In the genomic region with DNA sequence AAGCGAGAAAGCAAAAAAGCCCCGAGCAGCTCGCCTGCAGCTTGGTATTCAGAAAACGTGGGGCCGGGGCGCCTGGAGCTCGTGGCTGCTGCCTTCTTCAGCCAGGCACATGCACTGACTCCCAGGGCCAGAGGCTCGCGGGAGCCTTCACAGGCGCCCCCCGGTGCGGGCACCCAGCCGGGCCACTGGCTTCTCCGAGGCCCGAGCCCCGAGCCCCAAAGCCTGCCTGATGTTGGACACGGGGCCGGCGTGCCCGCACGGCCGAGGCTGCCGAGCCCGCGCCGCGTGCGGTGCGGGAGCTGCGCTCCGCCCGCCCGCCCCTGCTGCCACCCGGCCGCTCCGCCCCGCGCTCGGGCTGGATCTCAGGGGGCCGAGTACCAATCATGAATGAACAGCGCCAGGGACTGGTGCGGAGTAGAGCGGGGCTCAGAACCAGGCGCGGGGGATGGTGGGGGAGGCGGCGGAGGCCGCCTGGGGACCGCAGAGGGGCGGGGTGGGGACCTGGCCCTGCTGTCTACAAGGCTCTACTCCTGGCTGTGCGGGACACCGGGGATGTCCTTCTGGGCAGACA, we compare ENCODE assay signal across 7 mouse cellular contexts.
DNase-seq lines count a peak whose midpoint lies in the region; ATAC-seq and TF ChIP-seq lines count a peak whose summit lies in the region.

No protein-coding gene starts in this region.

- H3K27me3 ChIP-seq in lung, embryonic 16.5 days (ENCODE audit: control insufficient read depth, insufficient read depth, low read depth, low read length), result peaks cover 49% of the 10 kb centered on the region
- peaks cover 34% of the 10 kb centered on the region for H3K27me3 ChIP-seq in limb, embryonic 14.5 days (ENCODE audit: control insufficient read depth, insufficient read depth, low read length)
- H3K27me3 ChIP-seq in stomach, embryonic 16.5 days (ENCODE audit: control insufficient read depth, insufficient read depth, low read length), result peaks cover 26% of the 10 kb centered on the region; the same call in 1 of the 2 replicates

- H3K9me3 ChIP-seq in lung, embryonic 16.5 days (ENCODE audit: control insufficient read depth, low read length), result no peaks in the 10 kb centered on the region
- H3K9me3 ChIP-seq in limb, embryonic 14.5 days (ENCODE audit: control insufficient read depth, low read length), result no peaks in the 10 kb centered on the region
- no peaks in the 10 kb centered on the region for H3K9me3 ChIP-seq in stomach, embryonic 16.5 days (replicated peaks; ENCODE audit: control insufficient read depth, low read length)

- no peak for TF ChIP-seq CTCF in embryonic fibroblast, embryonic 13.5 days (IDR thresholded peaks at IDR 0.05; ENCODE audit: borderline replicate concordance, insufficient read depth, low read length)

- peak overlapping the region; percentile 41 for H3K4me3 ChIP-seq in lung, embryonic 16.5 days (ENCODE audit: low read length)
- H3K4me3 ChIP-seq in embryonic fibroblast, embryonic 13.5 days (ENCODE audit: insufficient read depth, low read length), result peak overlapping the region; percentile 13; the same call in 1 of the 2 replicates
- H3K4me3 ChIP-seq in limb, embryonic 14.5 days (replicated peaks; ENCODE audit: low read length), result peak overlapping the region; percentile 44
- H3K4me3 ChIP-seq in stomach, embryonic 16.5 days (replicated peaks; ENCODE audit: low read length), result peak overlapping the region; percentile 44

- no peaks in the 10 kb centered on the region for H3K36me3 ChIP-seq in lung, embryonic 16.5 days (ENCODE audit: control insufficient read depth, insufficient read depth, low read length)
- H3K36me3 ChIP-seq in limb, embryonic 14.5 days (ENCODE audit: control insufficient read depth, insufficient read depth, low read length), result no peaks in the 10 kb centered on the region
- H3K36me3 ChIP-seq in stomach, embryonic 16.5 days (ENCODE audit: control insufficient read depth, insufficient read depth, low read length), result no peaks in the 10 kb centered on the region

- ATAC-seq in lung, embryonic 16.5 days (ENCODE audit: low read depth), result 0 out of 2 replicates have a peak, but pooled peaks have one; percentile 38
- no peak for ATAC-seq in limb, embryonic 14.5 days (ENCODE audit: low FRiP score, low read depth)
- peak; percentile 62 for ATAC-seq in stomach, embryonic 16.5 days (ENCODE audit: insufficient read depth, low FRiP score)

- H3K4me2 ChIP-seq in lung, embryonic 16.5 days (ENCODE audit: low read depth, low read length), result peak overlapping the region; percentile 62
- H3K4me2 ChIP-seq in limb, embryonic 14.5 days (replicated peaks; ENCODE audit: low read depth, low read length, severe bottlenecking), result peak overlapping the region; percentile 76
- H3K4me2 ChIP-seq in stomach, embryonic 16.5 days (ENCODE audit: low read depth, low read length), result peak overlapping the region; percentile 83

- under 1% methylated on average over 47 of the region's 52 CpGs for WGBS in lung, embryonic 16.5 days
- WGBS in limb, embryonic 14.5 days, result 1% methylated on average over 42 of the region's 52 CpGs
- WGBS in stomach, embryonic 16.5 days, result under 1% methylated on average over 52 of the region's 52 CpGs

- no peak for TF ChIP-seq POLR2A in embryonic fibroblast, embryonic 13.5 days (IDR thresholded peaks at IDR 0.05; ENCODE audit: low read depth, low read length)
- no peak for TF ChIP-seq POLR2A in limb, embryonic 14.5 days (IDR thresholded peaks at IDR 0.05; ENCODE audit: borderline replicate concordance, extremely low read depth, insufficient read depth, insufficient read length)

- no peak overlapping the region for H3K27ac ChIP-seq in lung, embryonic 16.5 days (ENCODE audit: low read length)
- no peak overlapping the region for H3K27ac ChIP-seq in embryonic fibroblast, embryonic 13.5 days (ENCODE audit: insufficient read depth, low read length)
- no peak overlapping the region for H3K27ac ChIP-seq in limb, embryonic 14.5 days (replicated peaks; ENCODE audit: low read depth, low read length)
- no peak overlapping the region for H3K27ac ChIP-seq in stomach, embryonic 16.5 days (ENCODE audit: low read length)

- no peak for DNase-seq in lung, adult 18-20 months
- DNase-seq in limb, embryonic 14.5 days (ENCODE audit: low spot score), result no peak
- no peak for DNase-seq in cerebellum, adult 11-12 months
- DNase-seq in spleen, postnatal 36 days (ENCODE audit: low spot score in 2 of 2), result no peak

- H3K4me1 ChIP-seq in lung, embryonic 16.5 days (replicated peaks; ENCODE audit: control insufficient read depth, insufficient read depth, low read length), result no peaks in the 10 kb centered on the region
- peaks cover 18% of the 10 kb centered on the region for H3K4me1 ChIP-seq in embryonic fibroblast, embryonic 13.5 days (ENCODE audit: control insufficient read depth, insufficient read depth, low read length)
- no peaks in the 10 kb centered on the region for H3K4me1 ChIP-seq in limb, embryonic 14.5 days (ENCODE audit: control insufficient read depth, insufficient read depth, low read length)
- H3K4me1 ChIP-seq in stomach, embryonic 16.5 days (ENCODE audit: control insufficient read depth, insufficient read depth, low read length), result peaks cover 7% of the 10 kb centered on the region

- H3K9ac ChIP-seq in lung, embryonic 16.5 days (ENCODE audit: low read length), result peak overlapping the region; percentile 2; the same call in 1 of the 2 replicates
- peak overlapping the region; percentile 47 for H3K9ac ChIP-seq in limb, embryonic 14.5 days (ENCODE audit: low read depth, low read length, severe bottlenecking)
- H3K9ac ChIP-seq in stomach, embryonic 16.5 days (ENCODE audit: low read length), result peak overlapping the region; percentile 60

Comparison
In these comparisons a context has a peak if more than half of its experiments do, and no peak if none do; other contexts are left out.
1. H3K9ac ChIP-seq: peak in every context shown above with its lines; median percentile 60 in stomach, embryonic 16.5 days; 47 in limb, embryonic 14.5 days; 2 in lung, embryonic 16.5 days.